11 mouse cellular contexts compared by ENCODE assay signal in the genomic region with DNA sequence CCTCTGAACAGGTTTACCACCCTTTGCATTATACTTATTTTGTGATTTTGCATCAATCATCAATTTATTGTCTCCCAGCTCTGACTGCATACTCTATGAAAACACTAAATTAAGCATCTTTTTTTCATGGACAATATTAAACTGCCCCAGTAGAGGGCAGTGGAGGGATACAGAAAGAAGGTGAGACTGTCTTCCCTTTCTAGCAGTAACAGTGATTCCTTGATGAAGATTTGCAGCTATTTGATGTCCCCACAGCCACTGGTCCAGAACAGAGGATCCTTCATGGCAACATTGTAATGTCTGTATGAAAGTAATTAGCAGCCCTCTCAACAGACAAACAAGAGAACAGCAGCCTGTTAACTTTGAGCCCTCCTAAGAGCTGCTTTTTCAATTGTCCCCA.
DNase-seq lines count a peak whose midpoint lies in the region; ATAC-seq and TF ChIP-seq lines count a peak whose summit lies in the region.
"Had no signal": no experiment of that assay in that cellular context is flagged by ENCODE, and none has a peak within 500 bp of the region (broad histone marks: within the 10 kb centered on the region; RNA-seq: fewer than 3 reads in every experiment).

No protein-coding gene starts in this region.

- H3K36me3 ChIP-seq in kidney, adult 2 months (ENCODE audit: control insufficient read depth, insufficient read depth, low read length): no peaks in the 10 kb centered on the region
- no peaks in the 10 kb centered on the region for H3K36me3 ChIP-seq in kidney, embryonic 16.5 days (ENCODE audit: insufficient read depth, low read length)
- H3K36me3 ChIP-seq: embryonic facial prominence, embryonic 15.5 days; limb, embryonic 15.5 days had no signal

- no peak overlapping the region for H3K4me2 ChIP-seq in kidney, embryonic 16.5 days (replicated peaks; ENCODE audit: low read depth, low read length)
- H3K4me2 ChIP-seq: embryonic facial prominence, embryonic 15.5 days; limb, embryonic 15.5 days had no signal

- no peak overlapping the region for H3K9ac ChIP-seq in kidney, embryonic 16.5 days (replicated peaks; ENCODE audit: low read length)
- H3K9ac ChIP-seq: embryonic facial prominence, embryonic 15.5 days; limb, embryonic 15.5 days had no signal

- no peaks in the 10 kb centered on the region for H3K9me3 ChIP-seq in kidney, embryonic 16.5 days (ENCODE audit: low read length)
- H3K9me3 ChIP-seq: embryonic facial prominence, embryonic 15.5 days; limb, embryonic 15.5 days had no signal

- no peak overlapping the region for H3K27ac ChIP-seq in kidney, adult 2 months (ENCODE audit: insufficient read depth, low read depth, low read length)
- no peak overlapping the region for H3K27ac ChIP-seq in kidney, embryonic 16.5 days (ENCODE audit: low read length)
- H3K27ac ChIP-seq: embryonic facial prominence, embryonic 15.5 days; limb, embryonic 15.5 days had no signal

- no peak for ATAC-seq in kidney, embryonic 16.5 days (ENCODE audit: low FRiP score, low TSS enrichment)

- no peaks in the 10 kb centered on the region for H3K27me3 ChIP-seq in kidney, adult 2 months (replicated peaks; ENCODE audit: control insufficient read depth, insufficient read depth, low read length)
- no peaks in the 10 kb centered on the region for H3K27me3 ChIP-seq in kidney, embryonic 16.5 days (ENCODE audit: insufficient read depth, low read length)
- H3K27me3 ChIP-seq: embryonic facial prominence, embryonic 15.5 days; limb, embryonic 15.5 days had no signal

- no peaks in the 10 kb centered on the region for H3K4me1 ChIP-seq in kidney, adult 2 months (ENCODE audit: control insufficient read depth, insufficient read depth, low read length)
- H3K4me1 ChIP-seq in kidney, embryonic 16.5 days (ENCODE audit: insufficient read depth, low read length): no peaks in the 10 kb centered on the region
- H3K4me1 ChIP-seq: embryonic facial prominence, embryonic 15.5 days; limb, embryonic 15.5 days had no signal

- peak; percentile 6 for DNase-seq in adrenal gland, postnatal 10 days
- DNase-seq in adrenal gland, postnatal 36 days: no peak
- peak; percentile 29 for DNase-seq in kidney, adult 2 months
- DNase-seq in right cerebral cortex, adult 18-20 months: peak; percentile 12
- DNase-seq in right cerebral cortex, postnatal 4 days: no peak
- no peak for DNase-seq in thymus, postnatal 0 days (ENCODE audit: low spot score)
- no peak for DNase-seq in urinary bladder, postnatal 36 days (ENCODE audit: low spot score in 2 of 2)

- no peak for TF ChIP-seq POLR2A in kidney, adult 2 months (IDR thresholded peaks at IDR 0.05; ENCODE audit: low read depth, low read length)

- no peak overlapping the region for H3K4me3 ChIP-seq in kidney, adult 2 months (ENCODE audit: insufficient read depth, low read depth, low read length)
- no peak overlapping the region for H3K4me3 ChIP-seq in kidney, embryonic 16.5 days (ENCODE audit: low read length)
- H3K4me3 ChIP-seq: embryonic facial prominence, embryonic 15.5 days; limb, embryonic 15.5 days; myocyte had no signal

- no peak for TF ChIP-seq CTCF in kidney, adult 2 months (conservative IDR thresholded peaks at IDR 0.05; ENCODE audit: insufficient read depth, insufficient read length, low read depth, low read length)

Comparison
In these comparisons a context has a peak if more than half of its experiments do, and no peak if none do; other contexts are left out.
1. DNase-seq: peak in adrenal gland, postnatal 10 days (single experiment), kidney, adult 2 months (single experiment) and right cerebral cortex, adult 18-20 months (single experiment); none in adrenal gland, postnatal 36 days (0 of 2), right cerebral cortex, postnatal 4 days (single experiment), thymus, postnatal 0 days (single experiment) and urinary bladder, postnatal 36 days (0 of 2).